Mouse (Mus musculus) forebrain, embryonic 11.5 days (tissue): Measurements from ENCODE around the gene Skiv2l. TPM values are rescaled to one million over a fixed set of nuclear protein-coding genes. Genes with fewer than 3 reads are reported as not detected.

Experiments used
- ATAC-seq: fragments of 200-750 bp; cut with Nextera tagmentation; replicated peaks from 2 replicates; pipeline ENCODE4 v1.8.0; 2017; ENCODE audit warnings: moderate TSS enrichment; ENCODE audit not compliant: low FRiP score
- DNase-seq: peaks from one replicate; pipeline ENCODE4 v3.0.0-alpha.2; 2017; ENCODE audit warnings: low spot score
- H3K27ac ChIP-seq: fragments of 300-500 bp; sonication (generic); 2 replicates; pipeline ENCODE4 v1.5.1; 2014; ENCODE audit warnings: low read depth, low read length
- H3K27me3 ChIP-seq: fragments of 300-500 bp; sonication (generic); 2 replicates; pipeline ENCODE4 v1.6.1; 2014; ENCODE audit warnings: mild to moderate bottlenecking, low read length, mixed read lengths; ENCODE audit not compliant: control insufficient read depth, insufficient read depth
- H3K36me3 ChIP-seq: fragments of 300-500 bp; sonication (generic); 2 replicates; pipeline ENCODE4 v1.6.1; 2014; ENCODE audit warnings: mild to moderate bottlenecking, low read length, moderate library complexity, mixed read lengths; ENCODE audit not compliant: control insufficient read depth, insufficient read depth
- H3K4me1 ChIP-seq: fragments of 300-500 bp; sonication (generic); replicated peaks from 2 replicates; pipeline ENCODE4 v1.6.1; 2014; ENCODE audit warnings: low read length, mixed read lengths; ENCODE audit not compliant: control insufficient read depth, insufficient read depth
- H3K4me2 ChIP-seq: fragments of 300-500 bp; sonication (generic); 2 replicates; pipeline ENCODE4 v1.6.1; 2014; ENCODE audit warnings: low read depth, mild to moderate bottlenecking, low read length, moderate library complexity, mixed read lengths; ENCODE audit not compliant: severe bottlenecking
- H3K4me3 ChIP-seq: fragments of 300-500 bp; sonication (generic); 2 replicates; pipeline ENCODE4 v1.5.1; 2014; ENCODE audit warnings: low read depth, low read length
- H3K9ac ChIP-seq: fragments of 300-500 bp; sonication (generic); 2 replicates; pipeline ENCODE4 v1.6.1; 2014; ENCODE audit warnings: low read length
- H3K9me3 ChIP-seq: fragments of 300-500 bp; sonication (generic); 2 replicates; pipeline ENCODE4 v1.6.1; 2016; ENCODE audit warnings: low read length, mixed read lengths; ENCODE audit not compliant: control insufficient read depth
- WGBS: fragments of 180-500 bp; shearing (Covaris S2); extraction: QIAGEN DNeasy Blood & Tissue Kit; methylation state at CpG from one replicate; pipeline ENCODE4 v1.1.7; 2014; 5-methylcytosine and 5-hydroxymethylcytosine counted together
- polyA plus RNA-seq: library from polyadenylated mRNA; unstranded; fragments of >200 nt; fragmentation: Nextera tagmentation; extraction: Ambion mirVana; gene quantifications from 2 replicates; pipeline ENCODE4 v1.2.1, GENCODE M21; 2014

Gene Skiv2l
- polyA plus RNA-seq, 1 experiment from 2014 or later: 53.1 TPM

DNA sequence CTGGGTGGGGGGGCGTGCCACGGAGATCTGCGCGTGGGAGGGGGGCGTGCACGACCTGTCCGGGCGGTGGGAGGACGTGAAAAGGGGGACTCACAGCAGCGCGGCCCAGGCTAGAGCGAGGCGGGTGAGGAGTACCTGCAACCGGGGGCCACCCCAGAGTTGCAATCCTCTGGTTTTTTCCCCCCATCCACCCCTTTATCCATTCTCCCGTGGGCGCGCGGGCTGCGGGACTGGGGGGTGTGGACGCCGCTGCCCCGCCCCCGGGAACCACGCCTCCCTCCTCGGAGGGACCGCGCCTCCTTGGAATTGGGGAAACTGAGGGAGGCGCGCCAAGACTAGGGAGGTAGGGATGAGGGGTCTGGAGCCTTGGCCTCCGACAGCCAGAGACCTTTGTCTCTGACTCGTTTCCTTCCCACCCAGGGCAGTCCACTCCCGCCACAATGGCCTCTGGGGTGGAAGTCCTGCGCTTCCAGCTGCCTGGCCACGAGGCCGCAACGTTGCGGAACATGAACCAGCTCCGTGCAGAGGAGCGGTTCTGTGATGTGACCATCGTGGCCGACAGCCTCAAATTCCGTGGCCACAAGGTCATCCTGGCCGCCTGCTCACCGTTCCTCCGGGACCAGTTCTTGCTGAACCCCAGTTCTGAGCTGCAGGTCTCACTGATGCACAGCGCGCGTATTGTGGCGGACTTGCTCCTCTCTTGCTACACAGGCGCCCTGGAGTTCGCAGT lies 45.0 kb upstream of the Skiv2l start:
- peak overlapping the region; percentile 97 for H3K9ac ChIP-seq
- no peaks in the 10 kb centered on the region for H3K9me3 ChIP-seq
- peak overlapping the region; percentile 86 for H3K4me2 ChIP-seq
- H3K36me3 ChIP-seq: peaks cover 4% of the 10 kb centered on the region; the same call in 1 of the 2 replicates
- H3K4me3 ChIP-seq: peak overlapping the region; percentile 91
- WGBS: 8% methylated on average over 50 of the region's 51 CpGs
- peak overlapping the region; percentile 88 for H3K27ac ChIP-seq
- H3K27me3 ChIP-seq: no peaks in the 10 kb centered on the region
- ATAC-seq (peak; percentile 22), DNase-seq (peak; percentile 71)
- peaks cover 12% of the 10 kb centered on the region for H3K4me1 ChIP-seq

DNA sequence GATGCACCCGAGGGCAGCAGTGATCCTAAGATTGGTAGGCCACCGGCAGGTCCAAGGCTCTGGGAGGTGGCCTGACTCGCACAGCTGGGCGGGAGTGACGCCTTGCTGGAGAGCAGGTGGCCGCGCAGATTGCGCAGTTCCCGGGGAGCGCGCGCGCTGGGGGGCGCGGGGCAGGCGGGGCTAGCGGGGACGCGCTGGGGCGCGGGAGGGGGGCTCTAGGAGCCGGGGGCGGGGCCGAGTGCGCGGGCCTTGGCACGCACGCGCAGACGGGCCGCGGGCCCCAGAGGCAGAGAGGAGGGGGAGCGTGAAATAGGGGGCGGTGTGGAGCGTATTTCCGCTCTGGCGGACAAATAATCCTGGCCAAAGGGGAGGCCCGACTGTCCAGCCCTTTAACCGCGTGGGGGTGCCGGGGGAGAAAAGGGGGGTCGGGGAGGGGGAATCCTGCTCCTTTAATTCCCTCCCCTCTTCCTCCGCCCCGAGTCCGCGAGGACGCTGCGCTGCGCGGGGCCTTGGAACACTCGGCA lies 44.1 kb upstream of the Skiv2l start:
- peaks cover 11% of the 10 kb centered on the region for H3K4me1 ChIP-seq
- no peaks in the 10 kb centered on the region for H3K9me3 ChIP-seq
- peak overlapping the region; percentile 86 for H3K4me2 ChIP-seq
- H3K36me3 ChIP-seq: peaks cover 4% of the 10 kb centered on the region; the same call in 1 of the 2 replicates
- H3K4me3 ChIP-seq: peak overlapping the region; percentile 91
- peak overlapping the region; percentile 88 for H3K27ac ChIP-seq
- 1% methylated on average over 49 of the region's 51 CpGs for WGBS
- peak; percentile 87 for ATAC-seq
- peak overlapping the region; percentile 97 for H3K9ac ChIP-seq
- H3K27me3 ChIP-seq: no peaks in the 10 kb centered on the region
- peak; percentile 98 for DNase-seq

DNA sequence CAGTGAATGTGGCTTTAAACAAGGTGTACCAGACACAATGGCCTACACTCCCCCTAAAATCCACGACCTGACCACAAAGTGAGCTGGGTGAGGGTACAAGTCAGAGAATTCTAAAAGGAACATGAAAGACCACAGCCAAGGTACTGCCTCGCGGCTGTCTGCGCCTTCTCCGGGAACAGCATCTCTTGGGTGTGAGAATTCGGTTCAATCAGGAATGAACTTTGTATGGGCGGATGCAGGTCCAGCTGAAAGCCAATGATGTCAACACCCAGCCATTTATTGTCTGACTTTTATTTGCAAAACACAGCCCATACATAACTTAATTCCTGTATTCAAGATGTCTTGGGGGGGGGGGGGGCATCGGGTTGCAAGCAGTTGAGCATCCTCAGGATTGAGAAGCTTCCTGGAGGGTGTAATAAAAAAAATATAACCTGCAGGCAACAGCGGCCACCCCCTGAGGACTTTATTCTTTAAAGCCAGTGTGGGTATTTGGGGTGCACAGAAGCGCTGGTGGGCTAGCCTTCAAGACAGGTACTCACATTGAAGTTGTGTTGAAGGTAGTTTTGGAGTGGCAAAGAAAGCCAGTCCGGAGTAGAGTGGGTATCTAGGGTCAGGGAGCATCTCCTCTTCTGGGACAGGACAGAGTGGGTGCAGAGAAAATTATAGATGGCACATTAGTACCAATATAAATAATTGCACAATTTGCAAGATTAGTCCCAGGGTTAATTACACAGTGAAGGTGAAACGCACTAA lies 43.2 kb upstream of the Skiv2l start:
- no peak for ATAC-seq
- peak overlapping the region; percentile 86; the same call in 1 of the 2 replicates for H3K4me2 ChIP-seq
- H3K9ac ChIP-seq: peak overlapping the region; percentile 67
- WGBS: 72% methylated on average over 12 of the region's 12 CpGs
- H3K4me1 ChIP-seq: peaks cover 11% of the 10 kb centered on the region
- peaks cover 4% of the 10 kb centered on the region; the same call in 1 of the 2 replicates for H3K36me3 ChIP-seq
- peak overlapping the region; percentile 68 for H3K27ac ChIP-seq
- H3K27me3 ChIP-seq: no peaks in the 10 kb centered on the region
- H3K4me3 ChIP-seq: peak overlapping the region; percentile 91
- DNase-seq: no peak
- no peaks in the 10 kb centered on the region for H3K9me3 ChIP-seq

DNA sequence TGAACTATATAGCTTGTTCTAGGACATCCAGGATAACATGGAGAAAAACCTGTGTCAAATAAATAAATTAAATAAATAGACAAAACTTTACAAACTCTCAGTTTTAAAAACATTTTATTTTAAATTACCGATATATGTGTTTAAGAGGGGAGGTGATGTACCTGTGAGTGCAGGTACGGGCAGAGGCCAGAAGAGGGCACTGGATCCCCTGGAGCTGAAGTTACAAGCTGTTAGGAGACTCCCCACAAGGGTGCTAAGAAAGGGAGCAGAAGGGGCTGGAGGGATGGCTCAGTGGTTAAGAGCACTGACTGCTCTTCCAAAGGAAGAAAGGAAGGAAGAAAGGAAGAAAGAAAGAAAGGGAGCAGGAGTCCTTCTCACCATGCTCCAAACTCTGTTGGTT lies 41.4 kb upstream of the Skiv2l start:
- no peaks in the 10 kb centered on the region for H3K27me3 ChIP-seq
- peaks cover 11% of the 10 kb centered on the region for H3K4me1 ChIP-seq
- ATAC-seq (no peak), DNase-seq (no peak)
- peaks cover 4% of the 10 kb centered on the region; the same call in 1 of the 2 replicates for H3K36me3 ChIP-seq
- 92% methylated on average over 2 of the region's 2 CpGs for WGBS
- H3K9ac ChIP-seq: no peak overlapping the region
- no peak overlapping the region for H3K27ac ChIP-seq
- H3K9me3 ChIP-seq: no peaks in the 10 kb centered on the region
- H3K4me3 ChIP-seq: no peak overlapping the region
- no peak overlapping the region for H3K4me2 ChIP-seq

DNA sequence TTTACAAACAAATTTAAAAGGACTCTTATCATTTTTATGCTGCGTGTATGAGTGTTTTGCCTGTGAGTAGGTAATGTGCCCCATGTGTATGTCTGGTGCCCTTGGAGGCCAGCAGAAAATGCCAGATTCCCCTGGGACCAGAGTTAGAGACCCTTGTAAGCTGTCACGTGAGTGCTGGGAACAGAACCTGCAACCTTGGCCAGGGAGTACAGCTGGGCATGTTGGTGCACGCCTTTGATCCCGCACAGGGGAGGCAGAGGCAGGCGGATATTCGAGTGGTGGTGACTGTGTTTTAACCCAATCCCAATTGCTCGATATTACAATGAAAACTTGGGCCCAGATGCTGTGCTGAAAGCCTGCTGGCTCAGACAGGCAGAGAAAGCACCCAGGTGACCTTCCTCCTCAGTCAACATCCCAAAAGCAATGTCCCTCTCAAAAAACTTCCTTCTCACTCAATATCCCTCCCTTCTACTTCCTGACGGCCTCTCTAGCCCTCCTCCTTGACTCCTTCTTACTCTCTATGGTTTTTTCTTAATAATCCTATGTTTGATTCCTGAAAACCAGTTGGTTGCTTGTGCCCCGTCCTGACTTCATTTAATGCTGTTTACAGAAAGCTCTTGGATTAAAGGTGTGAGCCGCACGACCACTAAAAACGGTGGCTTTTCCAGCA lies 40.2 kb upstream of the Skiv2l start:
- ATAC-seq (no peak), DNase-seq (no peak)
- 87% methylated on average over 12 of the region's 12 CpGs for WGBS
- no peak overlapping the region for H3K9ac ChIP-seq
- H3K9me3 ChIP-seq: no peaks in the 10 kb centered on the region
- H3K27me3 ChIP-seq: no peaks in the 10 kb centered on the region
- H3K4me2 ChIP-seq: no peak overlapping the region
- no peaks in the 10 kb centered on the region for H3K36me3 ChIP-seq
- H3K27ac ChIP-seq: no peak overlapping the region
- H3K4me3 ChIP-seq: no peak overlapping the region
- peaks cover 6% of the 10 kb centered on the region; the same call in 1 of the 2 replicates for H3K4me1 ChIP-seq

DNA sequence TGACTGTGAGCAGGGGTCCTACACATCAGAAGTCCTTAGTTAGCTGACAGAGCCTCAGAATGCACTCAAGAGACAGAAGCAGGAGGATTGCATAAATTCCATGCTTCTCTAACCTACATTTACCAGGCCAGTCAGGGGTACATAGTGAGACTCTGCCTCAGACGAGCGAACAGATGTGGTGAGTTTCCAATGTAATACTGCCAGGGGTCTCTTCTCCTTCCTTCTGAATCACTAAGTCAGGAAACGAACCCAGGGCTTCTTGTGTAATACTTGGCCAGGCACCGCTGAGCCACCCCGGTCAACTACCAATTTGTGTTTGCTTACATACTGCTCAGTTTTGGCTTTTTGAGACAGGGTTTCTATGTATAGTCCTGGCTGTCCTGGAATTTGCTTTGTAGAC lies 37.9 kb upstream of the Skiv2l start:
- WGBS: 87% methylated on average over 5 of the region's 5 CpGs
- ATAC-seq: no peak
- H3K9me3 ChIP-seq: no peaks in the 10 kb centered on the region
- H3K27ac ChIP-seq: no peak overlapping the region
- no peak overlapping the region for H3K4me3 ChIP-seq
- no peaks in the 10 kb centered on the region for H3K4me1 ChIP-seq
- no peak overlapping the region for H3K4me2 ChIP-seq
- H3K9ac ChIP-seq: no peak overlapping the region
- H3K27me3 ChIP-seq: no peaks in the 10 kb centered on the region
- no peaks in the 10 kb centered on the region for H3K36me3 ChIP-seq
- DNase-seq: no peak

DNA sequence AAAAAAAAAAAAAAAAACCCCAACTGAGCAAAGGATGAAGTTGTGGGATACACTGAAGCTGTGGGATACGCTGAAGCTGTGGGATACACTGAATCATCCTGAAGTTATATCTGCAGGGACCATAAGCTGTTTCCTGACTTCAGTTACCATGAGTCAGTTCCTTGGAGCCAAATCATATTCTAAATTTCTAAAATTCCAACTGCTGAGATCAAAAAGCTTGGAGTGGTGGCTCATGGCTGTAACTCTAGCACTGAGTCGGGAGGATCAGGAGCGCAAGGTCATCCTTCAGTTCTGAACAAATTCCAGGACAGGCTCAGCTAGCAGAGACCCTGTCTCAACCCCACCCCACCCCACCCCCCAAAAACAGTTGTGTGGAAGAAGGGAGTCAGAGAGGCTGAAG lies 35.6 kb upstream of the Skiv2l start:
- no peak overlapping the region for H3K9ac ChIP-seq
- H3K4me2 ChIP-seq: no peak overlapping the region
- no peak for DNase-seq
- no peaks in the 10 kb centered on the region for H3K4me1 ChIP-seq
- 75% methylated on average over 3 of the region's 3 CpGs for WGBS
- H3K9me3 ChIP-seq: no peaks in the 10 kb centered on the region
- no peak for ATAC-seq
- H3K36me3 ChIP-seq: no peaks in the 10 kb centered on the region
- no peaks in the 10 kb centered on the region for H3K27me3 ChIP-seq
- no peak overlapping the region for H3K27ac ChIP-seq
- no peak overlapping the region for H3K4me3 ChIP-seq

DNA sequence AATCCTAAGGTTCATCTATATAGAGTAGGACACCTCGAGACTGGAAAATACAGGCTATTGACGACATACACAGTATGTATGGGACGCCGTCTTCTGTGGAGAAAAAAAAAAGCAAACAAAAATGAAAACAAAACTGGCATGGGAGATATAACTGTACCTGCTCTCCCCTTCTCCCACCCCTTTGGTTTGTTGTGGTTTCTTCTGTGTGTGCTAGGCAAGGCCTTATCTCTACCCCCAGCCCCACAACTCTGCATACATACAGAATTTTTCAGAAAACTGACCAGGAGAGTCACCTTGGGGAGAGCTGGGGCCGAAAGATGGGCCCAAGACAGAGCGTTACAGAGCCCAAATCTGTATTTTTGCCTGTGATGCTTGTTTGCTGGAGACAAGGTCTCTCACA lies 34.7 kb upstream of the Skiv2l start:
- Histone ChIP-seq H3K4me2 (no peak overlapping the region), H3K27ac (no peak overlapping the region), H3K36me3 (no peaks in the 10 kb centered on the region), H3K4me1 (no peaks in the 10 kb centered on the region), H3K27me3 (no peaks in the 10 kb centered on the region), H3K9ac (no peak overlapping the region), H3K4me3 (no peak overlapping the region), H3K9me3 (no peaks in the 10 kb centered on the region)
- ATAC-seq: no peak
- 85% methylated on average over 6 of the region's 6 CpGs for WGBS
- no peak for DNase-seq
